Mouse (Mus musculus) cerebellum, postnatal 25 days (tissue): ENCODE results near the gene Pkn1.

Source experiments
- DNase-seq, 2 experiments: peaks; one replicate each; pipeline ENCODE4 v3.0.0; 2021; ENCODE audit warnings: mixed read lengths in 2 of 2

Gene Pkn1

GRCm38 (mm10) chr8:83652030-83652743, 46.8 kb downstream of the Pkn1 start, which contains the start of gene Gipc1:
Gene Gipc1 (plus strand): TSS chr8:83652677.
- peak; percentile 95 to 97 for DNase-seq

GRCm38 (mm10) chr8:83649699-83650098, 49.3 kb downstream of the Pkn1 start:
- no peak for DNase-seq

GRCm38 (mm10) chr8:83648031-83648430, 50.9 kb downstream of the Pkn1 start:
- DNase-seq = no peak

DNA sequence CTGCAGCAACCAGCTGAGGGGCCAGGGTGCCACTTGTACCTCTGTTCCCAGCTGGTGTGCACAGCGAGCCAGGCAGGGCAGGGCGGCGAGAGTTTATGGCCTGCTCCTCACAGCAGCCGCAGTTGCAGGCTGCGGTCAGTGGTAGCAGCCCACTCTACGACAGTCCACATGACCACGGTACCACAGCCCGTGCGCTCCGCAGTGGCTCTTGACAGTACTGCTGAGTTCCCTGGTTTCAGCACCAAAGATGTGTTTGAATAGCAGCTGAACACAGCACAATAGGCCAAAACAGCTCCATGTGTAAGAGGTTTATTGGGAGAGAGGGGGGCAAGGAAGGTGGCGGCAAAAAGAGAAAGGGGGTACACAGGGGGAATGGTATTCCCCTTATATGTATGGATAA, 51.5 kb downstream of the Pkn1 start:
- DNase-seq = no peak

DNA sequence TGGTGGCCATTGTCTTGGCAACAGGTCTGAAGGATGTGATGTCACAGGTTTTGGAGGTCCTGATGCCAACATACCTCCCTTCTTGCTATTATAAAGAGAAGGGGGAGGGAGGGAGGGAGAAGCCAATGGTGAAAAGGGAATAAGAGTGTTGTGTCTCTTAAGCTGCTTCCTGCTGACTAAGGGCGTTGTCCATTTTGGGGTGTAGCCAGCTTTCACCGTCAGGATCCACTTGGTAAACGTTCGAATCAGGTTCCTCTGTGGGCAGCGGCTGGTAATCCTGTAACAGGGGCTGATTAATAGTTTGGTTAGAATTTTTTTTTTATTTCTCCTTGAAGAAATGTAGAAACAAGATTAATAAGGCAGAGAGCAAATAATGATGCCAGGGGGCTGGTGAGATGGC, 59.3 kb downstream of the Pkn1 start:
- no peak for DNase-seq

- no peak for DNase-seq
These were observed 60.1 kb downstream of the Pkn1 start for GRCm38 (mm10) chr8:83638856-83639255.

DNA sequence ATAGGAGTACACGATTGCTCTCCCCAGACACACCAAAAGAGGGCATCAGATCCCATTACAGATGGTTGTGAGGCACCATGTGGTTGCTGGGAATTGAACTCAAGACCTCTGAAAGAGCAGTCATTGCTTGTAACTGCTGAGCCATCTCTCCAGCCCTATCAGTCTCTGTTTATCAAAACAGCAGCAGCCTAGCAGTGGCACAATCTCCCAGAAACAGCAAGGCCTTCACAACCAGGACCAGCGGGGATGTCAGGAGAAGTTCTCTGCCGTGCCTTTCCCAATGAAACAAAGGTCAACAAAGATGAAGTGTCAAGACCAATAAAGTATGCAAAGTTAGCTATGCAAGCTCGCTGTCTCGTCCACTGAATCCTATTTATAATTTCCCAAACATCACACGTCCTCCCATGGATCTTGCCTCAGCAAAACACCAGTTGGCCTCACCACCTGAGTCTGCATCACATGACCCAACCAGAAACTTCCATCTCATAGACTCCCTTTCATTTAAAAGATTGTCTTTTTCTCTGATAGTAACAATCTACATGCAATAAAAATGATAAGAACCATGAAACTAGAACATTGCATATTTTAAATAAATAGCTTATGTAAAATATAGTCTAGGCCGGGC, 66.8 kb downstream of the Pkn1 start:
- DNase-seq = no peak

GRCm38 (mm10) chr8:83625676-83626299, 73.2 kb downstream of the Pkn1 start:
- no peak for DNase-seq

DNA sequence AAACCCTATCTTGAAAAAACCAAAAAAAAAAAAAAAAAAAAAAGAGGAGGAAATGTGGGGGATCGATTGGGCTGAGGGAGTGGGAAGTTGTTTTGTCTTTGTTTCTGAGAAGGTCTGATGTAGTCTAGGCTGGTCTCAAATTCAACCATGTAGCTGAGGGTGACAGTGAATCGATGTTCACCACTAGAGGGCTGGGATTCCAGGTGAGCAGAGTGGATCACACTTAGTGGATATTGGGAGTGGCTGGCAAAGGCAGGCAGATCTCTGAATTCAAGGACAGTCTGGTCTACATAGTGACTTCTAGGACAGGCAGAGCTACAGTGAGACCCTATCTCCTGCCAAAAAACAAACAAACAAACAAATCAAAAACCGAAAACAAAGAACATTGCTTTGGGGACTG, 74.2 kb downstream of the Pkn1 start:
- DNase-seq = peak; percentile 40 to 67

- no peak for DNase-seq
These were observed 75.4 kb downstream of the Pkn1 start for GRCm38 (mm10) chr8:83623549-83623948.

GRCm38 (mm10) chr8:83622389-83622989, 76.5 kb downstream of the Pkn1 start:
- DNase-seq = peak; percentile 92 to 96

DNA sequence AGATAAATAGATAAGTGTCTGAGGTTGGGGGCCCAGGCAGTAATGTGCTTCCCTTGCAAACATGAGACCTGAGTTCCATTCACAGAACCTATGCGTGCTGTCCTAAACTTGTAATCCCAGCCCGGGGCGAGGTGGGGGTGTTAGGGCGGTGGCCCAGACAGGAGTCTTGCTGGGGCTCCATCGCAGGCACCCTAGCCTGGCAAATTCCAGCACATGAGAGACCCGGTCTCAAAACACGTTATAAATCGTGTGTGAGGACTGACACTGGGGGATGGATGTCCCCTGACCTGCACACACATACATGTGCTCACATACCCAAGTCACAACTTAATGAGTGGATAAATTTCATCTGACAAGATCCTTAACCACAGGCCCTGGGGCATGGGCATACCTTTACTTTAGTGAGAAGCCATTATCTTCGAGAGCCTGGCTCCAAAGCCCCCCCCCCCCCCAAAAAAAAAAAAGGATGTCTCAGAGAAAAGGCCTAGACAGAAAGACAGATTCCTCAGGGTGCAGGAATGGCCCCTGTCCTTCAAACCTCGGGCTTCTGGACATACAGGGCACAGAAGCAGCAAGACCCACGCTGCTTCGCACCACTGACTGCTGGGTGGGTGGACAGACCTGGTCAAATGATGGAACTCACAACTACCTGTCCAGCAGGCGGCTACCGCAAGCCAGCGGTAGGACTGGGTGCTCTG, 77.1 kb downstream of the Pkn1 start:
- no peak for DNase-seq

DNA sequence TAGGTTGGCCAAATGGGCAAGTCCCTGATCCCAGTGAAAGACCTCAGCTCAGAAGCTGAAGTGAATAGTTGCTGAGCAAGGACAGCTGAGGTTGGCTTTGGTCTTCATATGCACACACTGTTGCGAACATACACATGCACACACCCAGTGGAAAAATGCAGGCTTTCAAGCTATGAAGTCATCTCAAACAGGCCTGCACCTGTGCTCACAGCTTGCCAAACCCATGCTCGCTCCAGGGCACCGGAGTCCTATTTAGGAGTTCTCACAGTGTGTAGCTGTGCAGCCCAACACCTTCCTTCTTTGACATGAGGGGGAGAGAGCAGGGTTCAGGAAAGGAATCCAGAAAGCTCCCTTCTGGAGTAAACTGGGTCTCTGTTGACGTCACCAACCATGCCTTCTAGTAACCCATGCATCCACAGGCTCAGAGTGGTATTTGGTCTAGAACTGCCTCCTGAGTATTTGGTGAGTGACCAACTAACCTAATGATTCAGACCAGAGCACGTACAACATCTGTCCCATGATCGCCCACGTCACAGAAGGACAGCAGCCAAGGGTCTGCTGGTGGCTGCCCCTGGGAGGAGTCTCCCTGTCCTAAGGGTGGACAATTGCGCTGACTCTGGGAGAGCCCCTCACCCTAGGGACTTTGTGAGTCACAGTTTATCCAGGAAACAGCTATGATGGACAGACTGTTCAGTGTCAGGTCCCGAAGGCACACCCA, 79.3 kb downstream of the Pkn1 start:
- peak in 1 of 2 experiments; percentile 35 for DNase-seq

DNA sequence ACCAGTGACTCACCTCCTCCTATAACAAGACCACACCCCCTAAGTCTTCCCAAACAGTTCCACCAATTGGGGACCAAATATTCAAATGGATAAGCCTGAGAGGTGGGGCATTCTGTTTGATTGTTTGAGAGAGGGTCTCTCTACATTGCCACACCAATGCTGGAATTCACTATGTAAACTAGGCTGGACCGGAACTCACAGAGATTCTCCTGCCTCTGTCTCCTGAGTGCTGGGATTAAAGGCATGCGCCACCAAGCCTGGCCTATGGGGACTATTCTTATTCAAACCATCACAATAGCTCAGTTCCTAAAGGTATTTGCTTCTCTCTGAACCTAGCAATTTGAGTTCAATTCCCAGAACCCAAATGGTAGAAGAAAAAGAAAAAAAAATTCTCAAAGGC, 80.4 kb downstream of the Pkn1 start:
- no peak for DNase-seq

- DNase-seq = no peak
These were observed 81.9 kb downstream of the Pkn1 start for GRCm38 (mm10) chr8:83617111-83617510.

DNA sequence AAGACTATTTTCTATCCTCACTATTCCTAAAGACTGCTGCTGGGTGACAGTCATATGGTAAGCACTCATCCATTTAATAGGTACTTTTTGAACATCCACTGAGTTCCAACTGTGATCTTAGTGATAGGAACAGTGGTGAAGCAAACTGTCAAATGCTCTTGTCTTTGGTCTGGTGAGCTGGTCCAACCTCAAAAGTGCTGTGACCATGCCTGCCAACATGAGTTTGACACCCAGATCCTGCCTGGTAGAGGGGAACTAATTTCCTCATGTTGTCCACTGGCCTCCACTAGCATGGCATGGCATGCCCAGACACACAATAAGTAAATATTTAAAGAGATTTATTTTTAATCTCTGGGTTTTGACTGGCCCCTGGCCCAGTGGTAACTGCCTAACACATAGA, 82.4 kb downstream of the Pkn1 start:
- DNase-seq = no peak
